Mouse (Mus musculus) G1E-ER4 (cell line): ENCODE results near the gene Crocc2. TPM values are rescaled to one million over a fixed set of nuclear protein-coding genes. Genes with fewer than 3 reads are reported as not detected.

Experiments
- GATA1 ChIP-seq: IDR thresholded peaks from one replicate; pipeline ENCODE4 v1.8.0; 2012; ENCODE audit warnings: low read length, inconsistent platforms
- polyA plus RNA-seq: library from polyadenylated mRNA; stranded (reverse); fragments of >175 nt; gene quantifications from 2 replicates; pipeline ENCODE4 v1.2.3, GENCODE M21; 2012

The Crocc2 gene
- polyA plus RNA-seq, 1 experiment, result not detected

- TF ChIP-seq GATA1, result no peak
Measured at GRCm38 (mm10) chr1:93225226-93225625, 56.7 kb downstream of the Crocc2 start.

GRCm38 (mm10) chr1:93225731-93226520 is 57.4 kb downstream of the Crocc2 start:
- TF ChIP-seq GATA1, result no peak

DNA sequence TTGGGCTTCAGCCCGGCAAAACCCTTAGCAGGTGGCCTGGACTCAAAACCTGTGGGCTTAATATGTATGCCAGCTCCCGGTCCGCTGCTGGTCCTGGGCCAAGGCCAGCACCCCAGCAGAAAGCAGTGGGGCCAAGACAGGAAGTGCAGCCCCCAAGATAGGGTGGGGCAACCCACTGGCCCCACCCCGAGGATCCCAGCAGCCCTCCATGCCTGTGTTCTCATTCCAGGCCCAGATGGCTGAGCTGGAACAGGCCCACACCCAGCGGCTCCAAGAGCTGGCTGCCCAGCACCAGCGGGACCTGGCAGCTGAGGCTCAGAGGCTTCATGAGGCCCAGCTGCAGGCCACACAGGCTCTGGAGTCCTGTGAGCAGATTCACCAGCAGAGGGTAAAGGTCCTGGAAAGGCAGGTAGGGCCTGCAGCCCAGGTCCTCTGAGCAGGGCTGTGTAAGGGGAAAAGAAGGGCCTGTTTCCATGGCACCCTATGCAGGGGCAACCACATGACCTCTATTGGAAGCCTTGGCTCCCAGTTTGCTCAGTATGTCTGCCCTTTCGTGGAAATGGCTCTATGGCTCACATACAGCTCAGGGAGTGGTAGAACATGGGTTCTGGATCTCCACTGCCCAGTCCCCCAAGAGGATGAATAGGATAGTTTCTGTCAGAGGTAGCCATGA is 58.9 kb downstream of the Crocc2 start:
- no peak for TF ChIP-seq GATA1

GRCm38 (mm10) chr1:93227976-93228365 is 59.4 kb downstream of the Crocc2 start:
- TF ChIP-seq GATA1, result no peak

- no peak for TF ChIP-seq GATA1
Measured at GRCm38 (mm10) chr1:93229221-93229620, 60.7 kb downstream of the Crocc2 start.

GRCm38 (mm10) chr1:93229626-93230025 is 61.1 kb downstream of the Crocc2 start:
- TF ChIP-seq GATA1, result no peak

DNA sequence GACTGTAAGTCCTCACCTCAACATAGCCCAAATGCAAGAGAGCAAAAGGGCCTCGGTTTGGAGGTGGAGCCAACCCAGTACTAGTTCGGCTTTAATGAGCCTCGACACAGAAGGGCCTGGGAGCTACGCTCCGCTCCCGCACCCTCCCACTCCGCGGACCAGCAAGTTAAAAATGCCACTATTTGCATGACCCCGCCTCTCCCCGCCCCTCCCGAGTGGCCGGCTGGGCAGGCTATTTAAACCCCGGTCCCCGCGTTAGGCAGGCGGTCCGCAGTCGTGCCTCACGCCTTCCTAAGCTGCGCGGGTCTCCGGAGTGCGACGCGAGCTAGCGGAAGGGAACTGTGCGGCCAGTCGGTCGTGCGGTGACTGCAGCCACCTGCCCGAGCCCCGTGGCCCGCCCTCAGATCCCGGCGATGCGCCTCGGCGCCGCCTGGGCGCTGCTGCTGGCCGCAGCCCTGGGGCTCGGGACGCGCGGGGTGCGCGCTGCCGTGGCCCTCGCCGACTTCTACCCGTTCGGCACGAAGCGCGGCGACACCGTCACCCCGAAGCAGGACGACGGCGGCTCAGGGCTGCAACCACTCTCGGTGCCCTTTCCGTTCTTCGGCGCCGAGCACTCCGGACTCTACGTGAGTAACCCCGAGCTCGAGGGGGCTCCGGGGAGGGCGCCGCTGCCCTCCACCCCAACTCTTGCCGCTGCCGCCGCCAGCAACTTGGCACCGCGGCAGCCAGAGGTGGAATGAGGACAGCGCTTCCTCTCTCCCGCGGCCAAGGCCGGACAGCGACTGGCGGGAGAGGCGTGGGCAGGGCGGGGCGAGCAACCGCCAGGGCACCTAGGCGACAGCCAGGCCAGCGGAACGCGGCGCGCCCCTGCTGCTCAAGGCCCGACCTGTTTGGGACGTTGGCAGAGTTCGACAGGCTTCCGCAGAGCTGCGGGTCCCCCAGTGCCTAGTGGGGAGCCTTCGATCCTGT is 67.3 kb downstream of the Crocc2 start, which contains the start of gene Sned1:
TSS of gene Sned1 (plus strand) at position 266 of the 969 bp plus-strand sequence.
- no peak for TF ChIP-seq GATA1

DNA sequence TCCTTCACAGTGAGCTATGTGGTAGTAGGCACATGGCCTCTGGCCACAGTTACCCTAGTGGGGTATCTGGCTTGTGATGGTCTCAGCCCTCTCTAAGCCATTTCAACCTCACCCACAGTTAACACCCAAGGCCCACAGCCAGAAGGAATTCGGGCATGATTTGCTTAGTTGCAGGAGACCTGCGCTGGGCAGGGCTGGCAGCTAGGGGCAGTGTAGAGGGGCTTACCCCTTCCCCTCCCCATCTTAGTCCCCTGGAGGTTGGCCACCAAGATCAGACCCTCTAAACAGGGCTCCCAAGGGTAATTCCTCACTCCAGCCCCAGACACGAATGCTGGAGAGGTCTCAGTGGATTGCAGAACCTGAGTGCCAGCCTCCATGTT is 68.0 kb downstream of the Crocc2 start:
- TF ChIP-seq GATA1, result no peak

GRCm38 (mm10) chr1:93237676-93238075 is 69.2 kb downstream of the Crocc2 start:
- no peak for TF ChIP-seq GATA1

DNA sequence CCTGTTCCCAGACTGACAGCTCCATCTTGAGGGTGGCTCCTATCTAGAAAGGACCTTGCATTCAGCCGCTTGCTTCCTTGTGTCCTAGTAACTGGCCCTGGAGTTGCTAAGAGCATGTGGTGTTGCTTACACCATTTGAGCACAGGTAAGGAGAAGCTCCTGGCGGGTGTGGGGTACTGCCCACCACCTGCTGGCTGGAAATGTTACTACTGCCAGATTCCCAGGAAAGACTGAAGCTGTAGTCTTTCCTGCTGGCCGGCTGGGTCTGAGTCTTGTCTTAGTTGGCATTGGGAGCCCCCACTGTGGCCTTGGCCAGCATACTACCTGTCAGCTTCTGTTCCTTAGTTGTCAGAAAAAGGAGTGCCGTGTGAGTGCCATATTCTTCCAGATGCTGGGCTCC is 69.7 kb downstream of the Crocc2 start:
- TF ChIP-seq GATA1, result no peak

GRCm38 (mm10) chr1:93245936-93246335 is 77.4 kb downstream of the Crocc2 start:
- TF ChIP-seq GATA1, result no peak

GRCm38 (mm10) chr1:93252586-93252985 is 84.1 kb downstream of the Crocc2 start:
- no peak for TF ChIP-seq GATA1

DNA sequence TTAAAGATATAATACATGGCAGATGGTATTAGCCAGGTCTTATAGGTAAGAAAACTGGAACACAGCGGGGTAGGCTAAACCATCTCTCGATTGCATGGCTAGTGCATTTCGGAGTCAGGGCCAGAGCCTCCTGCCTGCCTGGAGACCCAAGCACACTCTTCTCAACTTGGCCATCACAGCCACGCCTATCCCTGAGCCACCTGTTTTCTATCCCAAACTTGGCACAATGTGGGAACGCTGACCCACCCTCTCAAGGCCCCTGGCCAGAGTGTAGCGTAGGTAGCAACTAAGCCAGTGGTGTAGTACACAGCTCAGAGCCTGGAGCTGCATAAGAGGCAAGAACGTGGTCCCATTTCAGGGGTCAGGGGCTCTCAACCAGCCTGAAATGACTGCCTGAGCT is 87.2 kb downstream of the Crocc2 start:
- TF ChIP-seq GATA1, result no peak

- TF ChIP-seq GATA1, result no peak
Measured at GRCm38 (mm10) chr1:93257560-93257959, 89.0 kb downstream of the Crocc2 start.

GRCm38 (mm10) chr1:93267207-93267606 is 98.7 kb downstream of the Crocc2 start:
- no peak for TF ChIP-seq GATA1

DNA sequence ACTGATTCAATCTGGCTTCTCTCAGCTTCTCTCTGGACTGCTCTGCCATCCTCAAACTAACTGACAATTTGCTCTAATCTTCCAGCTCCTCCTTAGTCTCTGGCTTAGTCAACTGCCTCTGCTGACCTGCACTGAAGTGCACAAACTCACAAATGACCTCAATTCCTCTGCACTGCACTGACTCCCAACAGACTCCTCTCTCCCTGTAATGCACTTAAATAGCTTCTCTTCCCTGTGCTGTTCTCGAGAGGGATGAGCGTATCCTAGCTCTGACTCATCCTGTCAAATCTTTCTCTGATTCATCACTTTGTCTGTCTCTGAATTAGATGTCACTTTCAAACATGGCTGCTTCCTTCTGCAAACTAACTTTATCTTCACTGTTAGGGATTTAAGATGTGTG is 99.7 kb downstream of the Crocc2 start:
- TF ChIP-seq GATA1, result no peak
